Mouse (Mus musculus) spleen, adult 2 months (tissue): ENCODE data around the gene Zfyve28. TPM values are rescaled to one million over a fixed set of nuclear protein-coding genes. Genes with fewer than 3 reads are reported as not detected.

Experiments used
- DNase-seq, 2 experiments: peaks; one replicate each; pipeline versions ENCODE4 v3.0.0 to v3.0.0-alpha.2; 2012 to 2021; ENCODE audit warnings: low spot score in 2 of 2, low read depth in 1 of 2
- H3K27ac ChIP-seq: fragments of 200-500 bp; 2 replicates; pipeline ENCODE4 v1.5.1; 2012; ENCODE audit warnings: low read length, inconsistent platforms; ENCODE audit not compliant: insufficient read depth
- H3K27me3 ChIP-seq: fragments of 200-500 bp; 2 replicates; pipeline ENCODE4 v1.6.1; 2012; ENCODE audit warnings: mild to moderate bottlenecking, moderate library complexity, low read length, inconsistent platforms; ENCODE audit not compliant: control insufficient read depth, insufficient read depth
- H3K36me3 ChIP-seq: fragments of 200-500 bp; 2 replicates; pipeline ENCODE4 v1.6.1; 2012; ENCODE audit warnings: mild to moderate bottlenecking, low read length, inconsistent platforms; ENCODE audit not compliant: control insufficient read depth, insufficient read depth
- H3K4me1 ChIP-seq: fragments of 200-500 bp; 2 replicates; pipeline ENCODE4 v1.6.1; 2011; ENCODE audit warnings: inconsistent platforms; ENCODE audit not compliant: control insufficient read depth, insufficient read depth, insufficient read length
- H3K4me3 ChIP-seq: fragments of 200-500 bp; 2 replicates; pipeline ENCODE4 v1.5.1; 2011; ENCODE audit warnings: mild to moderate bottlenecking, inconsistent platforms; ENCODE audit not compliant: insufficient read depth, insufficient read length; ENCODE audit errors: extremely low read depth
- CTCF ChIP-seq: fragments of 200-500 bp; IDR thresholded peaks from 2 replicates; pipeline ENCODE4 v1.5.1; 2011; ENCODE audit warnings: mild to moderate bottlenecking, inconsistent platforms; ENCODE audit not compliant: insufficient read depth, insufficient read length, insufficient replicate concordance; ENCODE audit errors: extremely low read depth
- POLR2A ChIP-seq: fragments of 200-500 bp; IDR thresholded peaks from 2 replicates; pipeline ENCODE4 v1.6.1; 2011; ENCODE audit warnings: low read depth, low read length, inconsistent platforms
- WGBS: fragments of 180-500 bp; shearing (Covaris S2); methylation state at CpG from one replicate; pipeline ENCODE4 v1.1.7; 2018; 5-methylcytosine and 5-hydroxymethylcytosine counted together
- polyA plus RNA-seq: library from polyadenylated mRNA; depleted of rRNA; stranded (reverse); fragments of >200 nt; gene quantifications from 2 replicates; pipeline ENCODE4 v1.2.3, GENCODE M21; 2012; rRNA removed

Zfyve28 gene
- polyA plus RNA-seq, 1 experiment, result 3.8 TPM

- Histone ChIP-seq H3K4me1 (no peaks in the 10 kb centered on the region), H3K36me3 (peaks cover 7% of the 10 kb centered on the region; the same call in 1 of the 2 replicates), H3K27ac (peak within 1 kb of the TSS; percentile 87), H3K4me3 (peak within 1 kb of the TSS; percentile 85), H3K27me3 (no peaks in the 10 kb centered on the region)
- DNase-seq, result peak; percentile 94 to 95
- WGBS, result under 1% methylated on average over 57 of the region's 57 CpGs
- TF ChIP-seq POLR2A (peak; percentile 74), CTCF (no peak)
These were observed 119.0 kb downstream of the Zfyve28 start, which contains the start of the genes Poln and Haus3 for GRCm38 (mm10) chr5:34168950-34169891. Gene Poln, minus strand, starts transcription at chr5:34169448. Gene Haus3, minus strand, starts transcription at chr5:34169527.

GRCm38 (mm10) chr5:34167857-34168256 lies 120.4 kb downstream of the Zfyve28 start:
- Histone ChIP-seq H3K4me1 (peaks cover 2% of the 10 kb centered on the region; the same call in 1 of the 2 replicates), H3K27ac (no peak overlapping the region), H3K36me3 (peaks cover 6% of the 10 kb centered on the region), H3K27me3 (no peaks in the 10 kb centered on the region), H3K4me3 (no peak overlapping the region)
- TF ChIP-seq CTCF, result no peak
- no peak for TF ChIP-seq POLR2A
- 77% methylated on average over 4 of the region's 4 CpGs for WGBS
- DNase-seq, result no peak

GRCm38 (mm10) chr5:34165793-34166192 lies 122.5 kb downstream of the Zfyve28 start:
- no peak overlapping the region for H3K4me3 ChIP-seq
- 44% methylated on average over 4 of the region's 4 CpGs for WGBS

GRCm38 (mm10) chr5:34148476-34148875 lies 139.8 kb downstream of the Zfyve28 start:
- Histone ChIP-seq H3K27me3 (no peaks in the 10 kb centered on the region), H3K36me3 (peaks cover 2% of the 10 kb centered on the region; the same call in 1 of the 2 replicates), H3K27ac (no peak overlapping the region), H3K4me3 (no peak overlapping the region), H3K4me1 (no peaks in the 10 kb centered on the region)
- TF ChIP-seq POLR2A, result no peak
- TF ChIP-seq CTCF, result no peak
- DNase-seq, result no peak

More at GRCm38 (mm10) chr5:34165793-34166192, 122.5 kb downstream of the Zfyve28 start:
- H3K4me1 ChIP-seq, result peaks cover 2% of the 10 kb centered on the region
- TF ChIP-seq CTCF (no peak), POLR2A (no peak)
- no peak for DNase-seq
- no peak overlapping the region for H3K27ac ChIP-seq
- no peaks in the 10 kb centered on the region for H3K27me3 ChIP-seq
- peaks cover 4% of the 10 kb centered on the region for H3K36me3 ChIP-seq

- WGBS, result 91% methylated on average over 3 of the region's 3 CpGs
- TF ChIP-seq POLR2A (no peak), CTCF (no peak)
- Histone ChIP-seq H3K36me3 (no peaks in the 10 kb centered on the region), H3K4me3 (no peak overlapping the region), H3K27ac (no peak overlapping the region), H3K27me3 (no peaks in the 10 kb centered on the region), H3K4me1 (no peaks in the 10 kb centered on the region)
- DNase-seq, result no peak
These were observed 140.7 kb downstream of the Zfyve28 start for GRCm38 (mm10) chr5:34147554-34147953.

Other genes starting within 250 kb of the Zfyve28 start
- 0.15 and 0.29 TPM in 2 replicates for gene Poln, start 119.0 kb downstream of the Zfyve28 start, polyA plus RNA-seq
- gene Haus3, start 118.9 kb downstream of the Zfyve28 start, polyA plus RNA-seq, result 0.55 and 0.70 TPM in 2 replicates
- gene Mxd4, start 100.7 kb downstream of the Zfyve28 start, polyA plus RNA-seq, result 147 and 188 TPM in 2 replicates
- 0.04 TPM in 2 replicates for gene Cfap99, start 151 bp upstream of the Zfyve28 start, polyA plus RNA-seq
- gene Rnf4, start 47.8 kb upstream of the Zfyve28 start, polyA plus RNA-seq, result 37.8 and 38.4 TPM in 2 replicates
- gene Fam193a, start 81.5 kb upstream of the Zfyve28 start, polyA plus RNA-seq, result 28.0 and 37.6 TPM in 2 replicates
- 23.3 and 27.4 TPM in 2 replicates for gene Tnip2, start 225.5 kb upstream of the Zfyve28 start, polyA plus RNA-seq
- gene Sh3bp2, start 237.4 kb upstream of the Zfyve28 start, polyA plus RNA-seq, result 50.7 and 51.3 TPM in 2 replicates